Mouse (Mus musculus): ENCODE measurements around the gene Gm765.

Gene Gm765

GRCm38 (mm10) chr6:98342654-98343053, at the start of gene Gm765:
Gene Gm765 (minus strand): TSS chr6:98342754.
- DNase-seq (ENCODE audit: low read depth, low spot score): no peak

GRCm38 (mm10) chr6:98385487-98385886, 42.9 kb upstream of the Gm765 start:
- peak; percentile 79 for DNase-seq (ENCODE audit: low read depth, low spot score)

- peak; percentile 58 for DNase-seq (ENCODE audit: low read depth, low spot score)
Observed at GRCm38 (mm10) chr6:98384431-98384830, 41.9 kb upstream of the Gm765 start.

GRCm38 (mm10) chr6:98383411-98383810, 40.9 kb upstream of the Gm765 start:
- peak; percentile 66 for DNase-seq (ENCODE audit: low read depth, low spot score)

GRCm38 (mm10) chr6:98366199-98366598, 23.6 kb upstream of the Gm765 start:
- peak; percentile 51 for DNase-seq (ENCODE audit: low read depth, low spot score)

- DNase-seq (ENCODE audit: low read depth, low spot score): no peak
Observed at GRCm38 (mm10) chr6:98355271-98355670, 12.7 kb upstream of the Gm765 start.

- DNase-seq (ENCODE audit: low read depth, low spot score): peak; percentile 26
Observed at GRCm38 (mm10) chr6:98353285-98353684, 10.7 kb upstream of the Gm765 start.

- no peak for DNase-seq (ENCODE audit: low read depth, low spot score)
Observed at GRCm38 (mm10) chr6:98332714-98333113, 9.8 kb downstream of the Gm765 start.

GRCm38 (mm10) chr6:98311659-98312058, 30.9 kb downstream of the Gm765 start:
- DNase-seq (ENCODE audit: low read depth, low spot score): no peak

- no peak for DNase-seq (ENCODE audit: low read depth, low spot score)
Observed at GRCm38 (mm10) chr6:98307647-98308046, 34.9 kb downstream of the Gm765 start.

GRCm38 (mm10) chr6:98307159-98307558, 35.4 kb downstream of the Gm765 start:
- DNase-seq (ENCODE audit: low read depth, low spot score): no peak

GRCm38 (mm10) chr6:98292064-98292463, 50.5 kb downstream of the Gm765 start:
- no peak for DNase-seq (ENCODE audit: low read depth, low spot score)

GRCm38 (mm10) chr6:98288316-98288715, 54.2 kb downstream of the Gm765 start:
- DNase-seq (ENCODE audit: low read depth, low spot score): peak; percentile 56

- DNase-seq (ENCODE audit: low read depth, low spot score): no peak
Observed at GRCm38 (mm10) chr6:98287521-98287920, 55.0 kb downstream of the Gm765 start.

GRCm38 (mm10) chr6:98285190-98285589, 57.4 kb downstream of the Gm765 start:
- DNase-seq (ENCODE audit: low read depth, low spot score): peak; percentile 58

- no peak for DNase-seq (ENCODE audit: low read depth, low spot score)
Observed at GRCm38 (mm10) chr6:98282791-98283190, 59.8 kb downstream of the Gm765 start.

- DNase-seq (ENCODE audit: low read depth, low spot score): no peak
Observed at GRCm38 (mm10) chr6:98271553-98271952, 71.0 kb downstream of the Gm765 start.

- no peak for DNase-seq (ENCODE audit: low read depth, low spot score)
Observed at GRCm38 (mm10) chr6:98262961-98263360, 79.6 kb downstream of the Gm765 start.

- DNase-seq (ENCODE audit: low read depth, low spot score): peak; percentile 93
Observed at GRCm38 (mm10) chr6:98259016-98259415, 83.5 kb downstream of the Gm765 start.

- peak; percentile 70 for DNase-seq (ENCODE audit: low read depth, low spot score)
Observed at GRCm38 (mm10) chr6:98246449-98246848, 96.1 kb downstream of the Gm765 start.

GRCm38 (mm10) chr6:98243186-98243585, 99.4 kb downstream of the Gm765 start:
- no peak for DNase-seq (ENCODE audit: low read depth, low spot score)

GRCm38 (mm10) chr6:98240561-98241272, 101.8 kb downstream of the Gm765 start:
- DNase-seq (ENCODE audit: low read depth, low spot score): peak; percentile 83

- no peak for DNase-seq (ENCODE audit: low read depth, low spot score)
Observed at GRCm38 (mm10) chr6:98234097-98234496, 108.5 kb downstream of the Gm765 start.

GRCm38 (mm10) chr6:98223923-98224322, 118.6 kb downstream of the Gm765 start:
- no peak for DNase-seq (ENCODE audit: low read depth, low spot score)
